Mouse (Mus musculus) spleen, adult 10 weeks (tissue): Measurements from ENCODE around the gene Gm3417. TPM values are rescaled to one million over a fixed set of nuclear protein-coding genes. Genes with fewer than 3 reads are reported as not detected.

Experiments used
- polyA plus RNA-seq: library from polyadenylated mRNA; stranded (reverse); fragments of 350-450 nt; fragmentation: Illumina TruSeq; extraction: RNeasy Lipid Tissue Mini Kit (QIAGEN cat#74804); gene quantifications from one replicate; pipeline ENCODE4 v1.2.3, GENCODE M21; 2015; ENCODE audit warnings: low replicate concordance; ENCODE audit not compliant: insufficient read depth

Gm3417 gene
- not detected for polyA plus RNA-seq

DNA sequence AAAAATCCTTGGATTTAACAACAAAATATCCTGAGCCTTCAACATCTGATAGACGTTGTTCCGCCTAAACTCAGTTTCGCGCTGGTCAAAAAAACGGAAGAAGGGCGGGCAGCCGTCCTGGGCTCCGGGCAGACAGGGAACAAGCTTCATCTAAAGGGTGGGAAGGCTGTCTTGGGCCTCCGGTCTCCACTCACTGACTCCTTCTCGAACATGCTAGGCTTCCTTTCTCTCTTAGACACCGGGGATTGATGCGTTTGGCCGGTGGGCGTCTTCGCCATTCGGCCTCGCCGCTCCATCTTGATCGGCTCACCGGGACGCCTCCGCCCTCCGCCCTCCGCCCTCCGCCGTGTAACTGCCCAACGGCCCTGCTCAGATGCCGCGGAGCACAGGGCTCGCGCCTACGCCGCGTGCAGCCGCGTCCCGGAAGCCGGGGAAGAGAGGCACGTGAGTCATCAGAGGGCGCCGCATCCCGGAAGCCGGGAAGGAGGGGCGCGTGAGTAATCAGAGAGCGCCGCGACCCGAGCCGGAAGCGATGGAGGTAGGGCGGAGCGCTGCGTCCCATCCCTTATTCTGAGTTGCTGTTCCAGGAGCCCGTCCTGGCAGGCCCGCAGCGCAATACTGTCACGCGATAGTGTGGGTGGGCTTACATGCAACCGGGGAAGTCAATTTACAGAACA lies at the start of gene Gm3417, which contains the start of gene 9030025P20Rik:
Gm3417 (minus strand) TSS at position 429 of the 677 bp plus-strand sequence.
9030025P20Rik (plus strand) TSS at position 107 of the 677 bp plus-strand sequence.

DNA sequence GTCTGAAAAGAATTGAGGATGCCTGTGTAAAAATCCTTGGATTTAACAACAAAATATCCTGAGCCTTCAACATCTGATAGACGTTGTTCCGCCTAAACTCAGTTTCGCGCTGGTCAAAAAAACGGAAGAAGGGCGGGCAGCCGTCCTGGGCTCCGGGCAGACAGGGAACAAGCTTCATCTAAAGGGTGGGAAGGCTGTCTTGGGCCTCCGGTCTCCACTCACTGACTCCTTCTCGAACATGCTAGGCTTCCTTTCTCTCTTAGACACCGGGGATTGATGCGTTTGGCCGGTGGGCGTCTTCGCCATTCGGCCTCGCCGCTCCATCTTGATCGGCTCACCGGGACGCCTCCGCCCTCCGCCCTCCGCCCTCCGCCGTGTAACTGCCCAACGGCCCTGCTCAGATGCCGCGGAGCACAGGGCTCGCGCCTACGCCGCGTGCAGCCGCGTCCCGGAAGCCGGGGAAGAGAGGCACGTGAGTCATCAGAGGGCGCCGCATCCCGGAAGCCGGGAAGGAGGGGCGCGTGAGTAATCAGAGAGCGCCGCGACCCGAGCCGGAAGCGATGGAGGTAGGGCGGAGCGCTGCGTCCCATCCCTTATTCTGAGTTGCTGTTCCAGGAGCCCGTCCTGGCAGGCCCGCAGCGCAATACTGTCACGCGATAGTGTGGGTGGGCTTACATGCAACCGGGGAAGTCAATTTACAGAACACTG lies 31.3 kb upstream of the Gm3417 start, which contains the start of gene Gm3435:
Gm3435 (plus strand) TSS at position 471 of the 708 bp plus-strand sequence.

GRCm38 (mm10) chr17:14960951-14961556 lies 17.5 kb downstream of the Gm3417 start, which contains the start of gene Phf10:
Gene Phf10, minus strand, starts transcription at chr17:14961273.

DNA sequence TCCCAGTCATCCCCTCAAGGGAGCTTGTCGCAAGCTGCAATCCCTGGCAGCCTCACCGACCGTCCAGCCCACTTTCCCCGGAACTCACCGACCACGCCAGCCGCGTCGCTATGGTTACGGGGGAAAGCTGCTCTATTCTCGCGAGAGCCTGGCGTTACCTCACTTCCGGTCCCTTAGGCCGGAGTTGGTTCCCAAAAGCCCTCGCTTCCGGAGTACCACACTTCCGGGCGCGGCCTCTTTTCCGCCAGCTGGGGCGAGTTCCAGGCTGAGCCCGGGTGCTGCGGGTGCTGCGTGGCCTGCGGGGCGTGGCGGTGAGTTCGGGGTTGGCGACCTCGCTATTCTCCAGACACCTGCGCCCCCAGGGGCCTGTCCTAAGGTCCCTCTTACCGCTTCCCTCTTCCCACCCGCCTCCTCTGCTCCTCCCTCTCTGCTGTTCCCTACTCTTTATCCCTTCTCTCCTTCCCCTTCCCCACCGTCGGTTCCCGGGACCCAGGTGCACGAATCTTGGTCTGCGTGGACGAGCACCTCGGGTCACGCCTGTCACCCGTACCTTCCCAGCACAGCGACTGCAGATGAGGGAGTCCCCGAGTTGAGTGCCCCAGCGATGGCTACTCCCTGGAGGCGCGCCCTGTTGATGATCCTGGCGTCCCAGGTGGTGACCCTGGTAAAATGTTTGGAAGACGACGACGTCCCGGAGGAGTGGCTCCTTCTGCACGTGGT lies 35.4 kb downstream of the Gm3417 start, which contains the start of the genes Wdr27 and 1600012H06Rik:
Wdr27 (minus strand) TSS at position 150 of the 720 bp plus-strand sequence.
1600012H06Rik (plus strand) TSS at position 176 of the 720 bp plus-strand sequence.

Other genes with a start within 250 kb of the Gm3417 start
- gene Wdr27, start 35.6 kb downstream of the Gm3417 start, polyA plus RNA-seq = 1.8 TPM
- gene 1600012H06Rik, start 35.6 kb downstream of the Gm3417 start, polyA plus RNA-seq = 37.0 TPM
- gene Phf10, start 17.5 kb downstream of the Gm3417 start, polyA plus RNA-seq = 77.2 TPM
- gene 9030025P20Rik, start 322 bp downstream of the Gm3417 start, polyA plus RNA-seq = 26.4 TPM
- gene Gm3435, start 31.4 kb upstream of the Gm3417 start, polyA plus RNA-seq = 7.4 TPM
- gene Ermard, start 62.4 kb upstream of the Gm3417 start, polyA plus RNA-seq = 149 TPM
- 0.39 TPM for gene Tcte3, start 62.7 kb upstream of the Gm3417 start, polyA plus RNA-seq
- 4.8 TPM for gene Gm3448, start 62.7 kb upstream of the Gm3417 start, polyA plus RNA-seq